Mouse (Mus musculus) adrenal gland, postnatal 14 days (tissue): ENCODE results near the gene Pigs. TPM values are rescaled to one million over a fixed set of nuclear protein-coding genes. Genes with fewer than 3 reads are reported as not detected.

Experiments used
- DNase-seq: peaks from one replicate; pipeline ENCODE4 v3.0.0; 2021; ENCODE audit warnings: mixed read lengths
- total RNA-seq: library from RNA; stranded (reverse); gene quantifications from 2 replicates; pipeline ENCODE4 v1.2.3, GENCODE M21; 2021

The Pigs gene
- total RNA-seq, 1 experiment from 2014 or later, result 47.6 TPM

DNA sequence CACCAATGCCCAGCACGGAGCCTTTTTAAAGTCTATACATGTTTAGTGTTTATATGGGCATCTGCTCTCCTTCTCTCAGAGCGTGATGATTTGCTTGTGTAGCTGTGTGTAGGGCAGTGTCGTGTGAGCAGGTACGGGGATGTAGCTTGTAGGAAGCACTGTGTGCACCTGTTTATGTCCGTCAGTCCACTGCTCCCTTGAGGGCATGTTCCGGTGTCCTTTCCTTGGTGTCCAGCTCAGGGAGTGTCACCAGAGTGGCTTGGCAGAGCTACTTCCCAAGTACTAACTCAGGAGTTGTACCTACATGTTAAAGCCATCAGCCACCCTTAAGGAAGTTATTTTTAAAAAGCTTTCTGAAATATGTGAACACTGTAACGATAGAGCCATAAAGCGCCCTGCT lies 8.8 kb downstream of the Pigs start:
- no peak for DNase-seq

DNA sequence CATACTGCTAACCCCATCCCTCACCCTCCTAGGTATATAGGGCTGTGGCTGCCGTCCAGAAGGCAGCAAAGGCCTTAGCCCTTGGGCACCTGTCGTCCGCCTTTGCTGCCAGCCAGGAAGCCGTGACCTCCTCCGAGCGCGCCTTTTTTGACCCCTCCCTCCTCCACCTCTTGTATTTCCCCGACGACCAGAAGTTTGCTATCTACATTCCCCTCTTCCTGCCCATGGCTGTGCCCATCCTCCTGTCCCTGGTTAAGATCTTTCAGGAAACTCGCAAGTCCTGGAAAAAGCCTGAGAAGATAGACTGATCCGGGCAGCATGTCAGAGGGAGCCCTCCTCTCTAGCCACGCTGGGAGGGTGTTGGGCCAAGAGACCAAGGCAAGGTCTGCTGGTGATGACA lies 13.5 kb downstream of the Pigs start:
- DNase-seq, result no peak

DNA sequence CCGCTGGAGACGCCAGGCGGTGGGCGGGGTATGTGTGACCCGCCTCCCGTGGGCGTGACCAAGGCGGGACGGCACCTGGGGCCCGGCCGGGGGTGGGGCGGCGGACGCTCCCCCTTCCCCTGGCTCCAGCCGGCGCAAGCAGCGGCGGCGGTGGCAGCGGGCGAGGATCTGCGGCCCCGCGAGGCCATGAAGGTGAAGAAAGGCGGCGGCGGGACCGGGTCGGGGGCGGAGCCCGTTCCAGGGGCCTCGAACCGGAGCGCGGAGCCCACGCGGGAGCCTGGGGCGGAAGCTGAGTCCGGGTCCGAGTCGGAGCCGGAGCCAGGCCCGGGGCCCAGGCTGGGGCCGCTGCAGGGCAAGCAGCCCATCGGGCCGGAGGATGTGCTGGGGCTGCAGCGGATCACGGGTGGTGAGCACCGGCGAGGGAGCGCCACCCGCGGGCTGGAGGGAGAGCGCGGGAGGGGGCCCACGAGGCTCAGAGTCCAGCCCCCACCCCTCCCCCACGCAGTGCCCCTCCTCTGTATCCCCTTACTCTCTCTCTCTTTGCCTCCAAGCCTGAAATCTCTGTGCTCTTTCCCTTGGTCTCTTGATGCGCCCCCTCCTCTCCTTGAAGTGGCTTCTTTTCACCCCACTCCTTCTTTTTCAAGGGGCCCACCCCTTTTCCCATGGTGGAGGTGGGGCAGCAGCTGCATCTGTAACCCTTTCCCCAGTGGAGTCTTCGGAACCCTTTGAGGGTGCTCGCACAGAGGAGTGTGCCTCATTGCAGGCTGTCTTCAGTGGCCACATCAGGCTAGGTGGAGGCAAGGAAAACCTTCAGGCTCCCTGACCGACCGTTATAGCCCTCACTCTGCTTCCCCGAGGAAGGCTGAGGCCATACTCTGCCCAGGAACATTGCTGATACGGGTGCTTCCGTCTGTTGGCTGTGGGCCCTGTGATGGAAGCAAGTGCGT lies 15.4 kb downstream of the Pigs start, which contains the start of gene Unc119:
TSS of gene Unc119 (plus strand) at position 102 of the 947 bp plus-strand sequence.
- peak; percentile 90 for DNase-seq

DNA sequence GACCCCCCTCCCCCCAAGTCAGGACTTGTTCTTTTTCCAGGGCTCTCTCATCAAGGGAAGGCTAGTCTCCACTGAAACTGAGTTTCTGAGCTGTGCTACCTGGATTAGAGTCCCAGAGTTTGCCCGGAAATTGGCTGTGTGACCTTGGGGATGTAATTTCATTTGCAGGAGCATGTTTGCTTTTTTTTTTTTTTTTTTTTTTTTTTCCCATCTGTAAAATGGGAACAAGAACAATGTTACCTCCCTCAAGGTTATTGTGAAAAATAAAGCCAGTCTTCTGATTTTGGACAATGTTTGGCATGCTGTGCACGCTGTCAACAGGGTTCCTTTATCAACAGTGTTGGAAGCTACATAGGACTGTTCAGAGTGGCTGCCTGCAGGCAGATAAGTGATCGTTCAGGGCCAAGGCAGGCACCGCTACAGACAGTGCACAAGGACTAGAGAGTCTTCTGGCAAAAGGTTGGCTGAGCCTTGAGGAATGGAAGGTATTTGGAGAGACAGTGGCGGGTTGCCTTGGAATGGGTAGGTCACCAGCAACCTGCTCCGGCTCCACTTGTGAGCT lies 16.2 kb downstream of the Pigs start:
- DNase-seq, result no peak

DNA sequence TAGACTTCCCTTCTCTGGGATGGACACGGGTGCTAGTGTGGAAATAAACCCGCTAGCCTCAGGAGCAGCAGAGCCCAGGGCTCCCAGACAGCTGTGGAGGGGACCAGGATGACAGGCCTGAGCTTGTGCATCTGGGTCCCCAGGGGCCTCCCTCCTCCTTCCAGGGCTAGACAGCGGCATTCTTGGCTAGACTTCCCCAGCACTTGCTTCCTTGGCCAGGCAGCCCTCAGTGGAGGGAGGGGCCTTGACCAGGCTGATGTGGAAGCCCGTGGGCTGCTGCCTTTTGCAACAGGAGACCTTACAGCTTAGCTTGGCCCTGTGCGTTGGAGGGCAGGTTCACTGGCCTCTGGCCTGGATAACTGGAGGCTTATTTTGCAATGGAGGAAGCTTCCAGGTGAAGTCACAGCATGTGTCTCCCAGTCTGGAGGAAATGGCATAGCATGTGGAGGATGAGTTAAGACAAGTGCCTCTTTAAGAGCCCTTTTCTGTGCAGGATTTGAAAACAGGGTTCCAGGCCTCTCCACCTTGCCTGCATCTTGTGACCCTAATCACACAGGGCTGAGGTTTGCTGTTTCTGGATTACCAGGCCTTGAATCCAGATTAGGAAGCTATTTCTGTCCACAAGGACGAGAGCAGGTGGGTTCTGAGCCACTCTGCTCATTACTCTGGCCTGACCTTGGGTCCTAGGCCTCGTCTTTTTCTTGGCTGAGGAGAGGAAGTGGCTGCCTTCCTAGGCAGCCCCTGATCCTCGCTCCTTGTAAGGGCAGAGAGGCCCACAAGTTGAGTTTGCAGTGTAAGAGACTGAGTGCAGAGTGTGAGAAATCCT lies 16.9 kb downstream of the Pigs start:
- peak; percentile 79 for DNase-seq

DNA sequence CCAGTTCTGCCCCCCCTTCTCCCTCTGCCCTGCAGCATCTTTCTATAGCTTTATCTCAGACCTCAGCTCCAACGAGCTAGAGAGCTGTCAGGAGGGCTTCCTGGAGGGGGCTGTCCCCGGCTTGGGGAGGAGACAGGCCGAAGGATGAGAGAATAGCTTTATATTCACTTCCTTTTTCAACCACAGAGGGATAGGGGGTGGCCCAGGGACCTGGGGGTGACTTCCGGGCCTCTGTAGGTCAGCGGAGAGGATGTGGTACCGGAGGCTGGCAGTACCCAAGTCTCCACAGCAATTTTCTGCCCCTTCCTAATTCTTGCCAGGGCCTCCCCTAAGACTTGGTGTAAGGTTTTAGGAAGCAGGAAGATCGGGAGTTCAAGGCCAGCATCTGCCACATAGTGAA lies 17.6 kb downstream of the Pigs start:
- peak; percentile 30 for DNase-seq

DNA sequence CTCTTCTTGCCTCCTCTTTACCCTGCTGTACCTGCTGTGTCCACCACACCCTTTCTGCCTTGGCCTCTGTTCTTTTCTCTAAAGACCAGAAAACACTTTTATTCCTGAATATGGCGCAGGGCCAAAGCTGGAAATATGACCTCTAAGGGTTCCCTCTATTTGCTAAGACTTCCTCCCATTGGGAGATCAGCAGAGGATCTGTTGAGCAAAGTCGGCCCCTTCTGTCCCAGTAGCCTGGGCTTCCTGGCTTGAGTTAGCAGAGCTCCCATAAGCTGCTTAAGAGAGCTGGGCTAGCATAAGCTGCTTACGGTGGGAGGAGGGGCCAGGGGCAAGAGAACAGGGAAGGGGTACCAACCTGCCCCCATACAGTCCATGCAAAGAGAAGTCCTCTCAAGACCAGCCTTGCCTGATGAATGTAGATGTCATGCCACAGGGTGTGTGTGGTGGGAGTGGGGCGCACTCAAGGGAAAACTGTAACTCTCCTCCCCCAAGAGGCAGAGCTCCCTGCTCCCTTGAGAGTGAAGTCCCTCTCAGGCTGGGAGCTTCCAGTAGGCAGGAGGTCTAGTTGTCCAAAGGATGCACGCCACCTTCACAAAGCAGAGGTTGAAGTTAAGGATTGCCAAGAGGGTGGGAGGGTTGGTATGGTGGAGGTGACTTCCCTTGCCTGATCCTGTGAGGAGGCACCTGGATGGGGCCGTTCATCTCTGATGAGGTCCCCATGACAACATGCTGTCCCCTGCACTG lies 18.3 kb downstream of the Pigs start:
- DNase-seq, result peak; percentile 57

DNA sequence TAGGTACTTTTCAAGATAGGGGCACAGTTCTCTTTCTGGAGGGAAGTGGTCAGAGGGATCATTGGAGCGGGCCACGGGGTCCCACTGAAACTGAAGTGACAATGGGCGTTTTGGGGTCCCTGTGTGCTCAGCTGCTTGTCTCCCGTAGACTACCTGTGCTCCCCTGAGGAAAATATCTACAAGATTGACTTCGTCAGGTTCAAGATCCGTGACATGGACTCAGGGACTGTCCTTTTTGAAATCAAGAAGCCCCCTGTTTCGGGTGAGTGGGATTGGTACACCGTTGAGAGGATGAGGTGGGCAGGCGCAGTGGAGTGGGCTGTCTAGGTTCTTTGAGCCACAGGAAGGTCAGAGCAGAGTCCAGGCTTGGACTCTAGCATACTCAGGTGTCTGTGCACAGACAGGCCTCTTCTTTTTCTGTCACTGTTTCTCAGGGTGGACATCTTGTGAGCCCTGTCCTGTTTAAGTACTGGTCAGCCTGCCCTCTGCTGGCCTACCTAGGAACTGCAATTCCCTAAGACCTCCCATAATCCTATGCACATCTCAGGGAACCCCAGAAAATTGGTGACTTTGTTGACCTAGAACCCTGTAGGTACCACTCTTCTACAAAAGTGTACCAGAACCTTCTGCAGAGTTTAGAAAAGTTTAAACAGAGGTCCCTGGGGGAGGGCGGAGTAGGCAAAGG lies 19.0 kb downstream of the Pigs start:
- peak; percentile 84 for DNase-seq

DNA sequence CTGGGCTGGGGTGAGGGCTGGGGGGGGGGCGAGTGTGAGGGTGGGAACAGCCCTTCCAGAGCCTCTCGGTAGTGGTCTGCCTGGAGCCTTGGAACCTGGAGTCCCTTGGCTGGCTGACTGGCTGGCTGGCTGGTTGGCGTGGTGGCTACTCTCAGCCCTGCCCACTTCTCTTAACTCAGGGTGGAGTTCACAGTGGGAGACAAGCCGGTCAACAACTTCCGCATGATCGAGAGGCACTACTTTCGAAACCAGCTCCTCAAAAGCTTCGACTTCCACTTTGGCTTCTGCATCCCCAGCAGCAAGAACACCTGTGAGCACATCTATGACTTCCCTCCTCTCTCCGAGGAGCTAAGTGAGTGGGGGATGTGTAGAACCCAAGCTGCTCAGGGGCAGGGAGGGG lies 19.7 kb downstream of the Pigs start:
- no peak for DNase-seq

DNA sequence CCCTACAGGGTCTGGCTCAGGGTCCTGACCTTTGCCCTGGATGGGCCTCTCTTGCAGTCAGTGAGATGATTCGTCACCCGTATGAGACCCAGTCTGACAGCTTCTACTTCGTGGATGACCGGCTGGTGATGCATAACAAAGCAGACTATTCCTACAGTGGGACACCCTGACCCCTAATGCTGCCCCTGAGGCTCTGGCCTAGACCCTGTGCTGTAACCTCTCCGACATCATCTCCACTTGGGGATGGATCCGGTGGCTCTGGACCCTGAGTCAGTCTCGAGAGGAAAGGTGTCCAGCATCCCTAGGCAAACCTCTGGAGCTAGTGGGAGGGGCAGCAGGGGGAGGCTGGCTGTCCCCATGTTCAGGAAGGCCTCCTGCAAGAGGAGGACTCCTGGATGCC lies 20.3 kb downstream of the Pigs start:
- DNase-seq, result no peak

DNA sequence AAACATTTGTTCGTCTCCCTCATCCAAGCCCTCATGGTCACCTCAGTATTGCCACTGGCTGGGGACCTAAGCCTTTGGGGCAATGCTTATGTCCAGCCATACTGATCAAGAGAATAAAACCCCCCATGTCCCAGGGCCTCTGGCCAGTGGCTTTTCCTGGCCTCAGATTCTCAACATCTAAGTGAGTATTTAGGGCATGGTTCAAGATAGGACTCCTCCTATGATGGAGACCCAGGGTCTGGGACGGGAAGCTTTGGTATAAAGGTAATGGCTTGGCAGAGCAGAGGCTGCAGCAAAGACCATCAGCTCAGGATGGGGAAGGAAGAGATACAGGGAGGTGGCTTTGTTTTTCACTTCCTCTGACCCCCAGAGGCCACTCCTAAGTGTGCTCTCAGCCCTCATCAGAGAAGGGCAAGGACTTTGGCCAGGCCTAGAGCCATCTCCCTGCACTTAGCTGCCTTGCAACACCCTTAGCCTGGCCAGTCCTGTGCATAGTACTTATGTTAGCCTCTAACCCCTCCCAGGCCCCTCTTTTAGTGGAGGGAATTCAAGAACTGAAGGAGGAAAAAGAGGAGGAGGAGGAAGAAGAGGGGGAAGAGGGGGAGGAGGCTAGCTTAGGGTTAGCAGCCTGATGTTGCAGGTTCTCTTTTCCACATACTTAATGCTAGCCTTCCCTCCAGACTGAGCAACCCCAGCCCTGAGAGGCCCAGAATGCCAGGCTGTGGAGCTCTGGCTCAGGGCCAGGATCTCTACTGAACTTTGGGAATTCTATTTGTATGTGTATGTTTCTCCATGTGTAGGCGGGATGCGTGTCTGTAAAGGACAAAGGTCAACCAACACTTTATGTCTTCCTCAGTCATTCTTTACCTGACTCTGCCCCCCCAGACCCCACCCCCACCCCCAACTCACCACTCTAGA lies 21.5 kb downstream of the Pigs start:
- no peak for DNase-seq

DNA sequence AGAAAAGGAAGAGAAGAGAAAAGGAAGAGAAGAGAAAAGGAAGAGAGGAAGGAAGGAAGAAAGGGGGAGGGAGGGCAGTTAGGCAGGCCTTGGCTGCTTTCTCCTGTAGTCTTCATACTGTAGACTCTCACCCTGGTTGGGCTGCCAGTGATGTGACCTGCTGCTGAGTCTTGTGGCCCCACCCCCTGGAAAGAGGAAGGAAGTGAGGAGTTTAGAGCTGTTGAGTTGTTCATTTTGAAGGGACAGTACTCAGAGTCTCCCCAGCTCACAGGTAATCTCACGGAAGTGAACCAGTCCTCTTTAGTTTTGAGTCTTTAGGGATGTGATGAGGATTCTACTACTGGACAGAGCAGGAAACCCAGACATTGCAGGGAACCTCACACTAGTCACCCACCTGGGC lies 24.9 kb downstream of the Pigs start:
- DNase-seq, result peak; percentile 10

DNA sequence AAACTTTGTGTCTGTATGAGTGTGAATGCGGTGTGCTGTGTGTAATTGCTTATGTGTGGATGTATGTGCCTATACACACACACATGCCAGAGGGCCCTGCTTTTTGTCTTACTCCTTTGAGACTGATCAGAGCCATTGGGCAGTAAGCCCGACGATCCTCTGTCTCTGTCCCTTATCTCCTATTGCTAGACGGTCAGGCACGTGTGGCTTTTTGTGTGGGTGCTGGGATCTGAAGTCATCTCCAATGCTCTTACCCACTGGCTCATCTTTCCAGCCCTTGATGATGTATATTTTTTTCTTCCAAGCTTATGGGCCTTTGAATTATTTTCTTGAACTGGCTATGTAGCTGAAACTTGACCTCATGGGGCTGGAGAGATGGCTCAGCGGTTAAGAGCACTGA lies 26.7 kb downstream of the Pigs start:
- peak; percentile 1 for DNase-seq

DNA sequence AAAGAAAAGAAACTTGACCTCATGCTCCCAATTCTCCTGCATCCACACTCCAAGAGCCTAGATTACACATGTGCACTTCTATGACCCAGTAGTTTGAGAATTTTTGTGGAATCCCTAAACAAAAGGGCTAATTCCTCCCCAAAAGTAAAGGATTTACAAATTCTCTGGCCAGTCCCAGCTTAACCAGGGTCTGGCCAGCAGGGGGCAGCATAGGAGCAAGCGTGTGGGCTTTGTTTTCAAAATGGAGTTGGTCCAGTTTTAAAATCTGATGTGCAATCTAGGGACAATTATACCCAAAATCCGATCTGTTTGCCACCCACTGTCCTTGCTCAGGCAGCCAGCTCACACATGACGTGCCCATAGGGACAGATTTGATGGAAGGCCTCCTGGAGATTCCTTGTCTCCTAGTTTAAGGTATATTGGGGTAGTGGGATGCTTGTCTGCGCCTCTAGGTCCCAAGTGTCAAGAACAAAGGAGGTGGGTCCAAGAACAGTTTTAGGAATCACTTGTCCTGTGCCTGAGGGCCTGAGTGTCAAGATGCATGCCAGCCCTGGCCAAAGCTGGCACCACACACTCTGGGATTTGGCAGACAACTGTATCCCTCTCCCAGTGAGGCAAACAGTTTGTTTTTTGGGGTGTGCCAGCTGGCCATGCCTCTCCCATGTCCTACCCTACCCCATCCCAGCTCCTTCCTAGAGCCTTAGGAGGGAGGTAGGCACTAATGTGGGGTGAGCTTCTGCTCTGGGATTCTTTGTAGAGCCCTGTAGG lies 27.4 kb downstream of the Pigs start:
- peak; percentile 88 for DNase-seq

DNA sequence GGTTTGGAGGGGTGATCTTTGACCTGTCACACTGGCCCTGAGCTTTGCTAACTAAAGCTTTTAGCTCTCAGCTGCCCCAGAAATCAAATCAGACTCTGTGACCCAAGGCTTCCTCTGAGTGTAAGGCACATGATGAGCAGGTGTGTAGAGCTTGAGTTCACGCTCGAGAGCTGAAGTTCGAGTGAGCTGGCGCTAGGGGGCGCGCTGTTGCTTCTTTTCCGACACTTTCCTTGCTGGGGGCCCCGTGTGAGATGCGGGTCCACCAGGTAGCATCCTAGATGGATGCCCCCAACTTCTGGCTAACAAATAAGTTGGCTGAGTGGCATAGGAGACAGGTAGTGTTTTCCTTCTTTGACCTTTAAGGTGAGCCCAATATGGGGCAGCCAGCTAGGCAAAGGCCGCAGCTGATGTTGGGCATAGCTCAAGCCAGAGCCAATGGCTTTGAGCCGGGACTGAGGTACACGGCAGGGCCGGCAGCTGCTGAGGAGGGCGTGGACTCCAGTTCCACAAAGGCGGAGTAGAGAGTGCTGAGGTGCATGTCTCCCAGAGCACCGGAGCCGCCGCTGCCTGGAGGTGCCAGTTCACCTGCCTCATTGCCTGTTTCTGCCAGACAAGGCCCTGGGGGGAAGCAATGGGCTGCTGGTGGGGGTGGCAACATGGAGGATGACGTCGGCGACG lies 30.3 kb downstream of the Pigs start:
- DNase-seq, result peak; percentile 63

DNA sequence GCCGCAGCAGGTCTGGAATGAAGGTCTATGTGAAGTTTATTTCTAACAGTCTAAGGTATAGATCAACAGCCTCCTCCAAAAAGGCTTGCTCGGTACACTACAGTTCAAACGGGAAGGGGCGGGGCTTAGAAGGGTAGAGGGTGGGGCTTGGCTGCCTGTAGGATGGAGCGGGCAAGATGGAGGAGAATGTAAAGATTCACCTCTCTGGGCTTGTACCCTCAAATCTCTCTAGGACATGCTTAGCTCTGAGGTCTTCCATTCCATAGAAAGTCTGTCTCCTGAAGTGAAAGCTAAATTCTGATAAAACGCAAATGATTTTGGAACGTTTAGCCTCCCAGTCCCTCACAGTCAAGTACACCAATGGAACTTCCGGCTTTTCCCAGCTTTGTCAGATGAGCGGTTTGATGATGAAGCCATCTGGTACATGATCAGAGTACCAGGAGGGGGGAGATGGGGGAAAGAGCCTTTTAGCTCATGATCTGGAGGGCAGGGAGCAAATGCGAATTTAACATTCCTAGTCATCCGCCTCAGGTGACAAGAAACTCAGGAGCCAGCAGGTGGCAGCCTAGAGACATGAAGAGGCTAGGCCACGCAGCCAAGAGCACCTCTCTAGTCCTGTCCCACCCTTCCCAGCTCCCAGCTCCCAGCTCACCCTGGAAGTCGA lies 32.0 kb downstream of the Pigs start:
- DNase-seq, result peak; percentile 89

DNA sequence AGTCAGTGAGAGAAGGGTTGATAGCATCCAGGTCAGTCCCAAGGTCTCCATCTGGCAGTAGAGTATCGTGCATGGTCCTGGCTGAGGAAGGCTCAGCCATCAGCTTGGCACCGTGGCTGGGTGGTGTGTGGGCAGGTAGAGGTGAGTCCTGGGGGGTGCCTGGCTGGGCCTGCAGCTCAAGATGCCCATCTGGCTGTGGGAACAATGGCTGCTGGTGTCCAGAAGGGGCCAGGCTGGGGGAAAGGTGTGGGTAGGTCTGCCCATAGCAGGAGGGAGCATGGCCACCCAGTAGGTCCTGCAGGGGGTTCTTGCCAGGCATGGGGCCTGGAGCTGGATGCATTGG lies 32.5 kb downstream of the Pigs start:
- no peak for DNase-seq

DNA sequence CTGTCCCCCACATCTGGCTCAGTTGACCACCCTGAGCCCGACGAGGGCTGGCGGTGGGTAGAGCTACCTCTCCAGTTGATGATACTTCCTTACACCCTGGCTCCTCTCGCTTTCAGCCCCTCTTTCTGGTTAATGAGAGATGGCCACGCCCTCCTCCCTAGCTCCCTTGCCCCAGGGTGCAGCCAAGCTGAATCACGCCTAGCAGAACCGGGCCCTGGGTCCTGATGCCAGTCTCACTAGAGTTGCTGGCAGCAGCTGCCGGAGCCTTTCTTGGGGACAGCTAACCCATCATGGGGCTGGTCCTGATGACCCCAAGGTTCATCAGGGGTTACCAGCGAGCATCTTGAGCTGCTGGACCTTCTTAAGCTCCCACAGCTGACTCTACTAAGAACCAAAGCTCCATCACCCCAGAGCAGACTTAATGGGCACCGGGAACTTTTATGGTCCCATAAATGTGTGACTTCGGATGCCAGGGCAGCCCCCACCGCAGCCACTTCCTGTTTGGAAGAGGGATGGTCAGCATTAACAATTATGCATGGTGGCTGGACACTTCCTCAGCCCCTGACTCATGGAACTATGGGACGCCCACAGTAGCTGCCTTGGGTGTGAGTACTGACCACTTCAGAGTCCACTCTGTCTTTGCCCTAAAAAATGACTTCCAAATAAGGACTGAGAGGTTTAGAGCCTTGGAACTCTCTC lies 35.2 kb downstream of the Pigs start:
- no peak for DNase-seq
